In genomic region chr2:34692861-34693260, GRCm38 (mm10) we compare ENCODE assay signal across 23 mouse cellular contexts.
DNase-seq lines count a peak whose midpoint lies in the region; ATAC-seq lines count a peak whose summit lies in the region.
"Had no signal": no experiment of that assay in that cellular context is flagged by ENCODE, and none has a peak within 500 bp of the region (broad histone marks: within the 10 kb centered on the region; RNA-seq: fewer than 3 reads in every experiment).

No protein-coding gene starts in this region.

- peak; percentile 68 for DNase-seq in heart, adult 11 months
- DNase-seq in heart, postnatal 25 days (ENCODE audit: low spot score): no peak
- DNase-seq in ES-CJ7 (ENCODE audit: low read depth, low spot score): peak; percentile 16
- peak; percentile 43 for DNase-seq in R1 (ENCODE audit: low read depth, low spot score)
- peak; percentile 69 for DNase-seq in ZHBTc4 (ENCODE audit: low read depth, low spot score)
- DNase-seq in right cerebral cortex, adult 2 months (ENCODE audit: low spot score in 2 of 2): no peak
- no peak for DNase-seq in layer of hippocampus, adult 9-10 months (ENCODE audit: low spot score)
- DNase-seq: adrenal gland, adult 2 months; adrenal gland, adult 8-10 months; adrenal gland, postnatal 10 days; adrenal gland, postnatal 14 days; adrenal gland, postnatal 25 days; adrenal gland, postnatal 36 days; B cell, adult 2 months; cerebellum, adult 11 months; cerebellum, adult 11-12 months; cerebellum, adult 18-20 months; cerebellum, adult 2 months; cerebellum, adult 8-10 months had no signal

- ATAC-seq in frontal cortex, adult (ENCODE audit: low TSS enrichment): no peak
- ATAC-seq: activated CD4-positive, CD25-positive, alpha-beta regulatory T cell, adult 4 months; CD4-positive, CD25-positive, alpha-beta regulatory T cell, adult 4 months; Patski had no signal

- intact Hi-C loops in heart, postnatal 25 days (cut with DNase I): no loop called here

Comparison
In these comparisons a context has a peak if more than half of its experiments do, and no peak if none do; other contexts are left out.
1. DNase-seq: peak in heart, adult 11 months (single experiment), ES-CJ7 (single experiment), R1 (single experiment) and ZHBTc4 (single experiment); none in heart, postnatal 25 days (single experiment), right cerebral cortex, adult 2 months (0 of 2) and layer of hippocampus, adult 9-10 months (single experiment).